Mouse (Mus musculus) forebrain, embryonic 12.5 days (tissue): ENCODE measurements around the gene Psmb2. TPM values are rescaled to one million over a fixed set of nuclear protein-coding genes. Genes with fewer than 3 reads are reported as not detected.

Source experiments
- ATAC-seq: fragments of 200-750 bp; cut with Nextera tagmentation; 2 replicates; pipeline ENCODE4 v1.8.0; 2017; ENCODE audit warnings: moderate TSS enrichment; ENCODE audit not compliant: low FRiP score
- H3K27ac ChIP-seq: fragments of 300-500 bp; sonication (generic); 2 replicates; pipeline ENCODE4 v1.5.1; 2016; ENCODE audit warnings: mild to moderate bottlenecking
- H3K27me3 ChIP-seq: fragments of 300-500 bp; sonication (generic); 2 replicates; pipeline ENCODE4 v1.6.1; 2016; ENCODE audit warnings: mild to moderate bottlenecking
- H3K36me3 ChIP-seq: fragments of 300-500 bp; sonication (generic); replicated peaks from 2 replicates; pipeline ENCODE4 v1.6.1; 2016; ENCODE audit warnings: mild to moderate bottlenecking
- H3K4me1 ChIP-seq: fragments of 300-500 bp; sonication (generic); 2 replicates; pipeline ENCODE4 v1.6.1; 2016
- H3K4me2 ChIP-seq: fragments of 300-500 bp; sonication (generic); 2 replicates; pipeline ENCODE4 v1.6.1; 2016; ENCODE audit warnings: mild to moderate bottlenecking, moderate library complexity
- H3K4me3 ChIP-seq: fragments of 300-500 bp; sonication (generic); replicated peaks from 2 replicates; pipeline ENCODE4 v1.5.1; 2016; ENCODE audit warnings: mild to moderate bottlenecking
- H3K9ac ChIP-seq: fragments of 300-500 bp; sonication (generic); 2 replicates; pipeline ENCODE4 v1.6.1; 2016; ENCODE audit warnings: mild to moderate bottlenecking
- H3K9me3 ChIP-seq: fragments of 300-500 bp; sonication (generic); 2 replicates; pipeline ENCODE4 v1.6.1; 2016
- WGBS: fragments of 180-500 bp; shearing (Covaris S2); methylation state at CpG from one replicate; pipeline ENCODE4 v1.1.7; 2016; 5-methylcytosine and 5-hydroxymethylcytosine counted together
- polyA plus RNA-seq: library from polyadenylated mRNA; unstranded; fragments of >200 nt; fragmentation: Nextera tagmentation; extraction: Ambion mirVana; gene quantifications from 2 replicates; pipeline ENCODE4 v1.2.1, GENCODE M21; 2016

Psmb2 gene
- polyA plus RNA-seq: 472 and 480 TPM in 2 replicates

- peak within 1 kb of the TSS; percentile 99 for H3K4me3 ChIP-seq
- H3K27ac ChIP-seq: peak within 1 kb of the TSS; percentile 83
- H3K36me3 ChIP-seq: no peaks in the 10 kb centered on the region
- WGBS: 4% methylated on average over 48 of the region's 48 CpGs
- H3K4me1 ChIP-seq: peaks cover 17% of the 10 kb centered on the region
- H3K4me2 ChIP-seq: peak within 1 kb of the TSS; percentile 92
- ATAC-seq: peak; percentile 97
- H3K27me3 ChIP-seq: peaks cover 8% of the 10 kb centered on the region; the same call in 1 of the 2 replicates
- peak within 1 kb of the TSS; percentile 98 for H3K9ac ChIP-seq
- no peaks in the 10 kb centered on the region for H3K9me3 ChIP-seq
These were observed at the start of gene Psmb2 for GRCm38 (mm10) chr4:126677054-126678003. TSS of gene Psmb2 (plus strand) at chr4:126677630.

DNA sequence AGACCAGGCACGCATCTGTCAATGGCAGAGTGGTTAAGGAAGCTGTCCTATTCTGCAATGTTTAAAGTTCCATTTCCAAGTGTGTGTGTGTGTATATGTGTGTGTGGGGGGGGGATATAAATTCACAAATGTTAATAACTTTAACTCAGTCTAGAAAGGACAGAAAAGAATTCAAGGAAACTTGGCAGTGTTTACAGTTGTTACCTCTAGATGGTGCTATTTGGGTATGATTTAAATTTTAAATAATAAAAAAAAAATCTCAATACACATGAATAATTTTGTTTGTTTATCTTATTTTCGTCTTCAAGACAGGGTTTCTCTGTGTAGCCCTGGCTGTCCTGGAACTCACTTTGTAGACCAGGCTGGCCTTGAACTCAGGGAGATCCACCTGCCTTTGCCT lies 45.5 kb upstream of the Psmb2 start:
- no peaks in the 10 kb centered on the region for H3K9me3 ChIP-seq
- no peak overlapping the region for H3K4me2 ChIP-seq
- H3K4me1 ChIP-seq: peaks cover 17% of the 10 kb centered on the region
- H3K36me3 ChIP-seq: no peaks in the 10 kb centered on the region
- H3K27me3 ChIP-seq: peaks cover 30% of the 10 kb centered on the region
- H3K27ac ChIP-seq: no peak overlapping the region
- WGBS: 52% methylated on average over 2 of the region's 2 CpGs
- ATAC-seq: no peak
- H3K4me3 ChIP-seq: no peak overlapping the region
- no peak overlapping the region for H3K9ac ChIP-seq

- 72% methylated on average over 3 of the region's 3 CpGs for WGBS
These were observed 44.8 kb upstream of the Psmb2 start for GRCm38 (mm10) chr4:126632668-126633067.

DNA sequence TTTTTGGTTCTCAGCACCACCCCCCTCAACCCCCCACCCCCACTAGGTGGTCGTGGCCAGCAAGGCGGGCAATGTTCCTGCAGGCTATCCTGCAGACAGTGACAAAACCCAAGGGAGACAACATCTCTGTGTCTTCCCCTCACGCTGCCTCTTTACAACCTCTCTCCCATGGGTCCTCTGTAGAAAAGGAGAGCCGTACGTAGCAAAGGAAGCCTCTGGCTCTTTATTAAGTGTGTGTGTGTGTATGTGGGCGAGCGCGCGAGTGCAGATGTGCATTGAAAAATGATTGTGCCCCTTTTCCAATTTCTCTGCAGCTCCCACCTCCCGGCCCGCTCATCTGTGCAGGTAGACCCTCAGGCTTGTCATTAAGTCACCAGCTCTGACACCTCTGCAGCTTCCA lies 41.1 kb upstream of the Psmb2 start:
- H3K4me1 ChIP-seq: 0 out of 2 replicates have a peak, but pooled peaks cover 5% of the 10 kb centered on the region
- H3K4me3 ChIP-seq: no peak overlapping the region
- ATAC-seq: no peak
- no peak overlapping the region for H3K9ac ChIP-seq
- no peaks in the 10 kb centered on the region for H3K9me3 ChIP-seq
- H3K36me3 ChIP-seq: no peaks in the 10 kb centered on the region
- H3K27me3 ChIP-seq: peaks cover 36% of the 10 kb centered on the region
- 24% methylated on average over 11 of the region's 11 CpGs for WGBS
- no peak overlapping the region for H3K4me2 ChIP-seq
- H3K27ac ChIP-seq: no peak overlapping the region

More at GRCm38 (mm10) chr4:126632668-126633067, 44.8 kb upstream of the Psmb2 start:
- H3K4me2 ChIP-seq: no peak overlapping the region
- no peaks in the 10 kb centered on the region for H3K36me3 ChIP-seq
- H3K4me1 ChIP-seq: peaks cover 9% of the 10 kb centered on the region; the same call in 1 of the 2 replicates
- no peaks in the 10 kb centered on the region for H3K9me3 ChIP-seq
- no peak overlapping the region for H3K4me3 ChIP-seq
- H3K27ac ChIP-seq: no peak overlapping the region
- H3K9ac ChIP-seq: no peak overlapping the region
- ATAC-seq: no peak
- peaks cover 32% of the 10 kb centered on the region for H3K27me3 ChIP-seq

- no peak overlapping the region for H3K9ac ChIP-seq
- no peaks in the 10 kb centered on the region for H3K36me3 ChIP-seq
- no peaks in the 10 kb centered on the region for H3K9me3 ChIP-seq
- no peak overlapping the region for H3K4me2 ChIP-seq
- H3K4me1 ChIP-seq: 0 out of 2 replicates have a peak, but pooled peaks cover 5% of the 10 kb centered on the region
- WGBS: 70% methylated on average over 4 of the region's 4 CpGs
- peaks cover 36% of the 10 kb centered on the region for H3K27me3 ChIP-seq
- no peak overlapping the region for H3K4me3 ChIP-seq
- ATAC-seq: no peak
- no peak overlapping the region for H3K27ac ChIP-seq
These were observed 40.0 kb upstream of the Psmb2 start for GRCm38 (mm10) chr4:126637446-126637845.

DNA sequence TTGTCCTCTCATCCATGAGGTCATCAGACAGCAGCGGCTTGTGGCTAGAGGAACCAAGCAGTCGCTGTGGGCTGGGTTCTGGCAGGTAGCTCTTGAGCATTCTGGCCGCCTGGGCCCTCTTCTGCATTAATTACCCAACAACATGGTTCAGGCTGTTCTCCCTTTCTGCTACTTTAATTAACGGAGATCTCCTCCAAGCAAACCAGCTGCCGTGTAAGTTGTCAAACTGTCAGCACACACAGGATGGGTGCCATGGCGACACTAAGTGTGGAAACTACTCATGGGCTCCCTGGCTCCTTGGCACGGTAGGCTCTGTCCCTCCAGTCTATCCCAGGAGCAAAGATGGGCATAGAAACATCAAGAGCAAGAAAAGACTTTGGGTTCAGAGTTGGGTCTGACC lies 38.1 kb upstream of the Psmb2 start:
- Histone ChIP-seq H3K4me2 (no peak overlapping the region), H3K4me3 (no peak overlapping the region), H3K36me3 (no peaks in the 10 kb centered on the region), H3K27ac (no peak overlapping the region), H3K4me1 (0 out of 2 replicates have a peak, but pooled peaks cover 7% of the 10 kb centered on the region), H3K9ac (no peak overlapping the region), H3K27me3 (peaks cover 40% of the 10 kb centered on the region), H3K9me3 (no peaks in the 10 kb centered on the region)
- no peak for ATAC-seq
- WGBS: 47% methylated on average over 7 of the region's 7 CpGs

GRCm38 (mm10) chr4:126641901-126642300 lies 35.5 kb upstream of the Psmb2 start:
- Histone ChIP-seq H3K9me3 (no peaks in the 10 kb centered on the region), H3K27me3 (peaks cover 24% of the 10 kb centered on the region), H3K4me1 (0 out of 2 replicates have a peak, but pooled peaks cover 2% of the 10 kb centered on the region), H3K4me3 (no peak overlapping the region), H3K27ac (no peak overlapping the region), H3K9ac (no peak overlapping the region), H3K36me3 (no peaks in the 10 kb centered on the region), H3K4me2 (no peak overlapping the region)
- WGBS: 43% methylated on average over 9 of the region's 9 CpGs
- no peak for ATAC-seq

DNA sequence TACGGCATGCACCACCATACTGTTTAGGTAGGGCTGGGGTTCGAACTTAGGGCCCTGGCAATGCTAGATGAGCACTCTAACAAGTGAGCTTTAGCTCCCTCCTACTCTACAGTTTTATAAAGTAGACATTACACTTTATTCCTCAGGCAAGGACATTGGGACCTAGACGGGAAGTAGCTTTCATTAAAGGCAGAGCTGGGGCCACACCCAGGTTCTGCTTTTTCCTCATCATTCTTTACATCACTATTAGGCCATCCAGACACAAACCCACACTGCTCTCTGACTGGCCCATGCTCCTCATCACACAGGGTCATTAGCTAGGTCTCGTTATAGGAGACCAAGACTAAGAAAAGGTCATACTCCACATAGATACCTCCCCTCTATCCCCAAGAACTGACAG lies 33.6 kb upstream of the Psmb2 start:
- ATAC-seq: no peak
- no peak overlapping the region for H3K9ac ChIP-seq
- no peak overlapping the region for H3K4me3 ChIP-seq
- H3K27me3 ChIP-seq: peaks cover 26% of the 10 kb centered on the region; the same call in 1 of the 2 replicates
- no peak overlapping the region for H3K27ac ChIP-seq
- WGBS: 78% methylated on average over 4 of the region's 4 CpGs
- peaks cover 12% of the 10 kb centered on the region for H3K4me1 ChIP-seq
- no peaks in the 10 kb centered on the region for H3K36me3 ChIP-seq
- no peaks in the 10 kb centered on the region for H3K9me3 ChIP-seq
- no peak overlapping the region for H3K4me2 ChIP-seq

DNA sequence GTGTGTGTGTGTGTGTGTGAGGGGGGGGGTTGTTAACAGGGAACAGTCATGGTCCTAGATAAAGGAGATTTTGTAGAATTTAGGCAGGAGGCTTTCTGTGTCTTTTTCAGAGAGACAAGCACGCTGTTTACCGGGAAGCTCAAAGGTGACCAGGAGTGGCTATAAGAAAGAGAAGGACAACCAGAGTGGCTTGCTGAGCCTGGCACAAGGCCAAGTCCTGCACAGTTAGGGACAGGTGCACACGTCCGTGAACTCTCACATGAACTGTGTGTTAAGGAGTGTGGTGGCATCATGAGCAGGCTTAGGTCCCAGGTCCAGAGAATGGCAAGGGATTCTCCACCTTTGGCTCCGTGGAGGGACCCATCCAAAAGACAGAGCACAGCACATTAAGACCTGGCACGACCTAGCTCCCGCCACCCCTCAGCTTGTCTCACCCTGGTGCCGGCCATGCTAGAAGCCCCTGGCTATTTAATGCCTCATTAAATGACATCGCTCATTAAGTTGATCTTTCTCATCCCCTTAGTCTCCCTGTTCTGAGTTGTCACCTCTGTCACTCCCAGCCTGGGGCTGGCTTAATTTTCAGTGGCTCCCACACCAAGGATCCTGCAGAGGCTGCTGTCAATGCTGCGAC lies 33.0 kb upstream of the Psmb2 start:
- 66% methylated on average over 10 of the region's 10 CpGs for WGBS
- Histone ChIP-seq H3K9ac (no peak overlapping the region), H3K4me1 (peaks cover 16% of the 10 kb centered on the region), H3K36me3 (no peaks in the 10 kb centered on the region), H3K9me3 (no peaks in the 10 kb centered on the region), H3K4me3 (no peak overlapping the region), H3K27ac (no peak overlapping the region), H3K4me2 (no peak overlapping the region), H3K27me3 (peaks cover 23% of the 10 kb centered on the region)
- ATAC-seq: no peak

DNA sequence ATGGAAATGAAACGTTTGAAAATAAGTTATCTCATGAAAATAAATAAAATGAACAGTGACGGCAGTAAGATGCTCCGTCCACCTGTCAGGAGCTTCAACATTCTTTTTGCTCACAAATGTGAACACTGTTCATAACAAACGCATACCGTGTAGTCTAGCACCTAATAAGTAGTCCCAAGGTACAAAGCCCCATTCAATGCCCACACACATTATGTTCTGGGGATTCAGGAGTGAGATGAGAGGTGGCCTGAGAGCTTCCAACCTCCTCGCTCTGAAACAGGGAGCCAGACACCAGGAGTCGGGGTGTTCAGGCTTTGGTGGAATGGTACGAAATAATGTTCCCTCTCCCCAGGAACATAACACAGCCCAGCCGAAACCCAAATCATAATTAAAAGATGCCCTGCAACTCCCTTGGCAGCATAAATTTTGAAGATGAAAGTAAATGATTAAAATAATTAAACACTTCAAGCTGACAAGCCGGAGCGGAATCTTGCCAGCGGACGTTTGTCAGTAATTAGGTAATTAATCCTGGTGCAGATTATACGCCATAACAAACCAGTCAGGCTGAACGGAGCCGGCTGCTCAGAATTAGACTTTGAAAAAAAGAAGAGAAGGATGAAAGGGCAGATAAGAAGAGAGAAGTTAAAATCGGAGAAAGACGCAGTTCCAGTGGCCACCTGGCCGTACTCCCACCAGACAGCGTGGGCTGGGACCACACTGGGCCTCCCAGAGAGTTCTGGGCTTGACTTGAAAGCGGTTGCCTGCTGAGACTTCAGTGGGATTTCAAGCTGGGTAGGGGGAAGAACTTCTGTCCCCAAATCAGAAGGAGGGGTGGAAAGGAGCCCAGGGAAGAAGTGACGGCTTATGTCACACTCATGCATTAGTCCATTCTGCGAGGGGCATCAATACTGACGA lies 29.2 kb upstream of the Psmb2 start:
- H3K4me1 ChIP-seq: peaks cover 16% of the 10 kb centered on the region
- no peak overlapping the region for H3K4me3 ChIP-seq
- WGBS: 14% methylated on average over 24 of the region's 24 CpGs
- H3K9me3 ChIP-seq: no peaks in the 10 kb centered on the region
- H3K4me2 ChIP-seq: peak overlapping the region; percentile 40
- peak; percentile 39; the same call in 1 of the 2 replicates for ATAC-seq
- H3K27me3 ChIP-seq: peaks cover 26% of the 10 kb centered on the region
- no peak overlapping the region for H3K9ac ChIP-seq
- H3K27ac ChIP-seq: peak overlapping the region; percentile 73
- H3K36me3 ChIP-seq: no peaks in the 10 kb centered on the region

DNA sequence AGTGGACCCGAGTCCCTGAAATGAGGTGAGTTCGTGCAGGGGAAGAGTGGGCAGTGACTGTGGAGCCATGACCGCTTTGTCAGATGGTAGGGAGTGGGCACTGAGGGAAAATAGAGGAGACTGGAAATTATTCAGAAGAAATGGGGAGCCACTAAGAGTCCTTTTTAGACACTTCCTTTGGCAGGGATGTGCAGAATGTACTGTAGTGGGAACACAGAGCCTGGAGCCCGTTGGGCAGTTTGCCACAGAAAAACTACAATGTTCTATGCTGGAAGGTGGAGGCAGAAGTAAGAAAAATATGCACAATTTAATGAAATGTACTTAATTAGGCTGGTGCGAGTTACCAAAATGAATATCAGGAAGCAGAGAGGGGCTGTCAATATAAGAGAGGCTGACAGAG lies 24.3 kb upstream of the Psmb2 start:
- H3K4me3 ChIP-seq: no peak overlapping the region
- no peak overlapping the region for H3K27ac ChIP-seq
- H3K4me2 ChIP-seq: no peak overlapping the region
- H3K36me3 ChIP-seq: no peaks in the 10 kb centered on the region
- peaks cover 27% of the 10 kb centered on the region for H3K27me3 ChIP-seq
- no peak overlapping the region for H3K9ac ChIP-seq
- ATAC-seq: no peak
- 79% methylated on average over 5 of the region's 5 CpGs for WGBS
- H3K9me3 ChIP-seq: no peaks in the 10 kb centered on the region
- peaks cover 10% of the 10 kb centered on the region for H3K4me1 ChIP-seq
